Mouse (Mus musculus) brain, embryonic 14.5 days (tissue): ENCODE measurements around the gene Trip6.

Experiments used
- CTCF ChIP-seq: fragments of 200-500 bp; IDR thresholded peaks from 2 replicates; pipeline ENCODE4 v1.5.1; 2012; ENCODE audit warnings: inconsistent platforms, mild to moderate bottlenecking, moderate library complexity, borderline replicate concordance; ENCODE audit not compliant: insufficient read depth, insufficient read length; ENCODE audit errors: extremely low read depth
- POLR2A ChIP-seq: fragments of 200-500 bp; IDR thresholded peaks from 2 replicates; pipeline ENCODE4 v1.6.1; 2012; ENCODE audit warnings: mild to moderate bottlenecking, inconsistent platforms, borderline replicate concordance; ENCODE audit not compliant: poor library complexity, insufficient read depth, insufficient read length, severe bottlenecking; ENCODE audit errors: extremely low read depth

DNA sequence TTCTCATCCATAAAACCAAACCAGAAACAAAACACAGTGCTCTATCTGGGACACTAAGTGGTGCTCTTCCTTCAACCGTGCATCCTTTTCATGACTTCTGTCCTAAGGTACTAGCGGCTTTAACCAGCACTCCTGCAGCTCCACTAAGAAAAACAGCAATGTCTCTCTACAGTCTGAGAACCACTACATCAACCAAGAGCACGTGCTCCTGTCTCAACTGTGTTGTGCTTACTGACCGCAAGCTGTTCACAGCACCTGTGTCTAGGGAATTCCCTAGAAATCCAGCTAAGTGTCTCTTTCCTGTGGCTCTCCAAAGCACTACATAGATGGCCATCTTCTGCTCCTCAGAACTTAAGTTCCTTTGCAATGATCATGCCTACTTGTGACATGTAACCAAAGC is 9.4 kb downstream of the Trip6 start:
- TF ChIP-seq POLR2A (no peak), CTCF (no peak)
